Mouse (Mus musculus): ENCODE measurements around the gene Pold3. TPM values are rescaled to one million over a fixed set of nuclear protein-coding genes. Genes with fewer than 3 reads are reported as not detected.

The Pold3 gene
- polyA plus RNA-seq, 2 experiments, result 31.9 to 51.1 TPM

GRCm38 (mm10) chr7:100051904-100052303, 69.5 kb downstream of the Pold3 start:
- Histone ChIP-seq H3K4me2 (ENCODE audit: low read depth) (no peak overlapping the region), H3K36me3 (replicated peaks; ENCODE audit: control insufficient read depth, insufficient read depth, low read depth) (no peaks in the 10 kb centered on the region), H3K4me3 (ENCODE audit: insufficient read depth in 1 of 2, low read depth in 2 of 2, low read length in 2 of 2) (no peak overlapping the region), H3K27ac (no peak overlapping the region), H3K4me1 (replicated peaks; ENCODE audit: control insufficient read depth in 2 of 2, insufficient read depth in 2 of 2, low read length in 1 of 2) (no peaks in the 10 kb centered on the region), H3K9ac (replicated peaks) (no peak overlapping the region), H3K27me3 (ENCODE audit: control insufficient read depth, insufficient read depth, low read length) (no peaks in the 10 kb centered on the region), H3K9me3 (ENCODE audit: control insufficient read depth, low read length) (no peaks in the 10 kb centered on the region)
- ATAC-seq (ENCODE audit: insufficient read depth) (no peak), DNase-seq (ENCODE audit: low read depth in 3 of 3, low spot score in 3 of 3) (no peak)
- TF ChIP-seq CTCF (IDR thresholded peaks at IDR 0.05; ENCODE audit: low read depth) (no peak), EP300 (IDR thresholded peaks at IDR 0.05; ENCODE audit: low read depth) (no peak)
- WGBS (ENCODE audit: insufficient replicate concordance), result 55% methylated on average over 4 of the region's 4 CpGs

- WGBS (ENCODE audit: insufficient replicate concordance), result 48% methylated on average over 2 of the region's 2 CpGs
- no peaks in the 10 kb centered on the region for H3K36me3 ChIP-seq (replicated peaks; ENCODE audit: control insufficient read depth, insufficient read depth, low read depth)
- H3K4me1 ChIP-seq (replicated peaks; ENCODE audit: control insufficient read depth in 2 of 2, insufficient read depth in 2 of 2, low read length in 1 of 2), result no peaks in the 10 kb centered on the region
- no peak overlapping the region for H3K4me3 ChIP-seq (ENCODE audit: insufficient read depth in 1 of 2, low read depth in 2 of 2, low read length in 2 of 2)
- no peak overlapping the region for H3K27ac ChIP-seq
- no peak overlapping the region for H3K4me2 ChIP-seq (ENCODE audit: low read depth)
- no peak overlapping the region for H3K9ac ChIP-seq (replicated peaks)
- no peak for ATAC-seq (ENCODE audit: insufficient read depth)
- no peak for DNase-seq (ENCODE audit: low read depth in 3 of 3, low spot score in 3 of 3)
- TF ChIP-seq EP300 (IDR thresholded peaks at IDR 0.05; ENCODE audit: low read depth) (no peak), CTCF (IDR thresholded peaks at IDR 0.05; ENCODE audit: low read depth) (no peak)
- H3K9me3 ChIP-seq (ENCODE audit: control insufficient read depth, low read length), result no peaks in the 10 kb centered on the region
- no peaks in the 10 kb centered on the region; the same call in 1 of the 2 replicates for H3K27me3 ChIP-seq (ENCODE audit: control insufficient read depth, insufficient read depth, low read length)
These were observed 74.9 kb downstream of the Pold3 start for GRCm38 (mm10) chr7:100046486-100046885.

- WGBS (ENCODE audit: insufficient replicate concordance), result 37% methylated on average over 4 of the region's 4 CpGs
- H3K4me1 ChIP-seq (replicated peaks; ENCODE audit: control insufficient read depth in 2 of 2, insufficient read depth in 2 of 2, low read length in 1 of 2), result no peaks in the 10 kb centered on the region
These were observed 77.7 kb downstream of the Pold3 start for GRCm38 (mm10) chr7:100043605-100044031.

GRCm38 (mm10) chr7:100043096-100043495, 78.3 kb downstream of the Pold3 start:
- Histone ChIP-seq H3K9ac (replicated peaks) (no peak overlapping the region), H3K4me2 (ENCODE audit: low read depth) (no peak overlapping the region), H3K36me3 (replicated peaks; ENCODE audit: control insufficient read depth, insufficient read depth, low read depth) (no peaks in the 10 kb centered on the region), H3K9me3 (ENCODE audit: control insufficient read depth, low read length) (no peaks in the 10 kb centered on the region), H3K27ac (no peak overlapping the region), H3K27me3 (ENCODE audit: control insufficient read depth, insufficient read depth, low read length) (no peaks in the 10 kb centered on the region; the same call in 1 of the 2 replicates), H3K4me3 (ENCODE audit: insufficient read depth in 1 of 2, low read depth in 2 of 2, low read length in 2 of 2) (no peak overlapping the region), H3K4me1 (replicated peaks; ENCODE audit: control insufficient read depth in 2 of 2, insufficient read depth in 2 of 2, low read length in 1 of 2) (no peaks in the 10 kb centered on the region)
- DNase-seq (ENCODE audit: low read depth in 3 of 3, low spot score in 3 of 3) (no peak), ATAC-seq (ENCODE audit: insufficient read depth) (no peak)
- no peak for TF ChIP-seq CTCF (IDR thresholded peaks at IDR 0.05; ENCODE audit: low read depth)
- TF ChIP-seq EP300 (IDR thresholded peaks at IDR 0.05; ENCODE audit: low read depth), result no peak
- WGBS (ENCODE audit: insufficient replicate concordance), result 66% methylated on average over 5 of the region's 5 CpGs

More at GRCm38 (mm10) chr7:100043605-100044031, 77.7 kb downstream of the Pold3 start:
- Histone ChIP-seq H3K27me3 (ENCODE audit: control insufficient read depth, insufficient read depth, low read length) (no peaks in the 10 kb centered on the region; the same call in 1 of the 2 replicates), H3K9ac (replicated peaks) (no peak overlapping the region), H3K9me3 (ENCODE audit: control insufficient read depth, low read length) (no peaks in the 10 kb centered on the region), H3K27ac (no peak overlapping the region), H3K4me2 (ENCODE audit: low read depth) (no peak overlapping the region), H3K4me3 (ENCODE audit: insufficient read depth in 1 of 2, low read depth in 2 of 2, low read length in 2 of 2) (no peak overlapping the region), H3K36me3 (replicated peaks; ENCODE audit: control insufficient read depth, insufficient read depth, low read depth) (no peaks in the 10 kb centered on the region)
- no peak for ATAC-seq (ENCODE audit: insufficient read depth)
- no peak for TF ChIP-seq EP300 (IDR thresholded peaks at IDR 0.05; ENCODE audit: low read depth)
- no peak for TF ChIP-seq CTCF (IDR thresholded peaks at IDR 0.05; ENCODE audit: low read depth)
- DNase-seq (ENCODE audit: low read depth in 3 of 3, low spot score in 3 of 3), result no peak

- no peak overlapping the region for H3K4me3 ChIP-seq (ENCODE audit: insufficient read depth in 1 of 2, low read depth in 2 of 2, low read length in 2 of 2)
These were observed 79.2 kb downstream of the Pold3 start for GRCm38 (mm10) chr7:100042120-100042519.

More at GRCm38 (mm10) chr7:100042120-100042519, 79.2 kb downstream of the Pold3 start:
- Histone ChIP-seq H3K9me3 (ENCODE audit: control insufficient read depth, low read length) (no peaks in the 10 kb centered on the region), H3K4me1 (replicated peaks; ENCODE audit: control insufficient read depth in 2 of 2, insufficient read depth in 2 of 2, low read length in 1 of 2) (no peaks in the 10 kb centered on the region), H3K27me3 (ENCODE audit: control insufficient read depth, insufficient read depth, low read length) (no peaks in the 10 kb centered on the region; the same call in 1 of the 2 replicates), H3K4me2 (ENCODE audit: low read depth) (no peak overlapping the region), H3K9ac (replicated peaks) (no peak overlapping the region), H3K27ac (no peak overlapping the region), H3K36me3 (replicated peaks; ENCODE audit: control insufficient read depth, insufficient read depth, low read depth) (no peaks in the 10 kb centered on the region)
- ATAC-seq (ENCODE audit: insufficient read depth) (no peak), DNase-seq (ENCODE audit: low read depth in 3 of 3, low spot score in 3 of 3) (no peak)
- WGBS (ENCODE audit: insufficient replicate concordance), result 15% methylated on average over 31 of the region's 31 CpGs
- TF ChIP-seq CTCF (IDR thresholded peaks at IDR 0.05; ENCODE audit: low read depth) (no peak), EP300 (IDR thresholded peaks at IDR 0.05; ENCODE audit: low read depth) (no peak)

All from liver, embryonic 14.5 days (tissue).